Mouse (Mus musculus) heart, postnatal 0 days (tissue): ENCODE measurements around the gene Wbp2.

ENCODE experiments used
- CTCF ChIP-seq: IDR thresholded peaks from 2 replicates; pipeline ENCODE4 v1.5.1; 2016; ENCODE audit warnings: antibody characterized with exemption, control low read depth, low read depth
- EP300 ChIP-seq: IDR thresholded peaks from 2 replicates; pipeline ENCODE4 v1.6.1; 2016; ENCODE audit warnings: antibody characterized with exemption, low read depth

DNA sequence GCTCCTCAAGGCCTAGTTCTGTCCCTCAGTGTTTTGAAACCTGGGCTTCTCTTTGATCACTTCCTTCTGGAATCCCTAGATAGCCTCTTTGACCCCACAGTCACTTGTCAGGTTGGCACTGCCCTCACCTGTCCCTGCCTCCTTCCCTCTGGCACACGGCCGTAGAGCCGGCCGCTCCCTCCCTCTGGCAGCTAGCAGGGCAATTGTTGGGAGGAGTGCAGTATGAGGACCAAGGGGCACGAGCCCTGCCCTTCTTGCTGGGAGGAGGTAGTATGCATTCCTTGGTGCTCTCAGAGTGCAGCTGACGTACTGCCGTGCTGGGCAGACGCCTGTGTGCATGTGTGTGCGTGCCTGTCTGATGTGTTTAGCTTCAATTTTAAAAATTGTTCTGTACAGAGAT, 26.2 kb downstream of the Wbp2 start:
- TF ChIP-seq EP300 (no peak), CTCF (no peak)
